Mouse (Mus musculus): ENCODE measurements at regions not wholly inside any gene's neighbourhood (a gene's known extent, or its start where the extent isn't known, plus 50 kb on each side); places are given as distances from the start of the nearest gene placed in this dataset.

GRCm38 (mm10) chr8:7796156-7796555, 864.9 kb downstream of the Efnb2 start:
- DNase-seq (ENCODE audit: low spot score), result no peak

GRCm38 (mm10) chr8:7763820-7764219, 897.2 kb downstream of the Efnb2 start:
- DNase-seq (ENCODE audit: low spot score), result no peak

- DNase-seq (ENCODE audit: low spot score), result no peak
Measured at GRCm38 (mm10) chr8:7760987-7761386, 900.1 kb downstream of the Efnb2 start.

GRCm38 (mm10) chr8:7732726-7733125, 928.3 kb downstream of the Efnb2 start:
- DNase-seq (ENCODE audit: low spot score), result no peak

GRCm38 (mm10) chr8:7721880-7722279, 939.2 kb downstream of the Efnb2 start:
- no peak for DNase-seq (ENCODE audit: low spot score)

GRCm38 (mm10) chr8:7718898-7719696, 941.9 kb downstream of the Efnb2 start:
- peak; percentile 33 for DNase-seq (ENCODE audit: low spot score)

GRCm38 (mm10) chr8:7710764-7711163, 950.3 kb downstream of the Efnb2 start:
- no peak for DNase-seq (ENCODE audit: low spot score)

- no peak for DNase-seq (ENCODE audit: low spot score)
Measured at GRCm38 (mm10) chr8:7709406-7709805, 951.6 kb downstream of the Efnb2 start.

GRCm38 (mm10) chr8:7691355-7691996, 969.6 kb downstream of the Efnb2 start:
- no peak for DNase-seq (ENCODE audit: low spot score)

- DNase-seq (ENCODE audit: low spot score), result no peak
Measured at GRCm38 (mm10) chr8:7653804-7654203, 1007.2 kb downstream of the Efnb2 start.
